Mouse (Mus musculus) lung, postnatal 0 days (tissue): ENCODE measurements around the gene Gm4869. TPM values are rescaled to one million over a fixed set of nuclear protein-coding genes. Genes with fewer than 3 reads are reported as not detected.

ENCODE experiments used
- ATAC-seq: fragments of 200-750 bp; cut with Nextera tagmentation; 2 replicates; pipeline ENCODE4 v1.8.0; 2017; ENCODE audit warnings: moderate library complexity
- DNase-seq: peaks from one replicate; pipeline ENCODE4 v3.0.0-alpha.2; 2016; ENCODE audit warnings: low spot score
- H3K27ac ChIP-seq: fragments of 300-500 bp; sonication (generic); 2 replicates; pipeline ENCODE4 v1.5.1; 2014; ENCODE audit warnings: antibody characterized with exemption, mild to moderate bottlenecking, low read length, mixed read lengths
- H3K27me3 ChIP-seq: fragments of 300-500 bp; sonication (generic); replicated peaks from 2 replicates; pipeline ENCODE4 v1.6.1; 2014; ENCODE audit warnings: low read length, mixed read lengths; ENCODE audit not compliant: insufficient read depth
- H3K36me3 ChIP-seq: fragments of 300-500 bp; sonication (generic); 2 replicates; pipeline ENCODE4 v1.6.1; 2014; ENCODE audit warnings: low read length, mixed read lengths; ENCODE audit not compliant: insufficient read depth
- H3K4me1 ChIP-seq: fragments of 300-500 bp; sonication (generic); 2 replicates; pipeline ENCODE4 v1.6.1; 2014; ENCODE audit warnings: antibody characterized with exemption, low read depth, low read length, mixed read lengths; ENCODE audit not compliant: insufficient read depth
- H3K4me2 ChIP-seq: fragments of 300-500 bp; sonication (generic); replicated peaks from 2 replicates; pipeline ENCODE4 v1.6.1; 2014; ENCODE audit warnings: low read depth, mild to moderate bottlenecking, low read length, moderate library complexity, mixed read lengths
- H3K4me3 ChIP-seq: fragments of 300-500 bp; sonication (generic); 2 replicates; pipeline ENCODE4 v1.5.1; 2014; ENCODE audit warnings: low read depth, low read length
- H3K9ac ChIP-seq: fragments of 300-500 bp; sonication (generic); replicated peaks from 2 replicates; pipeline ENCODE4 v1.6.1; 2014; ENCODE audit warnings: low read depth, mild to moderate bottlenecking
- H3K9me3 ChIP-seq: fragments of 300-500 bp; sonication (generic); 2 replicates; pipeline ENCODE4 v1.6.1; 2016; ENCODE audit warnings: low read length, mixed read lengths
- CTCF ChIP-seq: IDR thresholded peaks from 2 replicates; pipeline ENCODE4 v1.5.1; 2016; ENCODE audit warnings: antibody characterized with exemption, mild to moderate bottlenecking
- EP300 ChIP-seq: IDR thresholded peaks from 2 replicates; pipeline ENCODE4 v1.6.1; 2016; ENCODE audit warnings: antibody characterized with exemption, mild to moderate bottlenecking, control low read depth
- WGBS: fragments of 180-500 bp; shearing (Covaris S2); extraction: QIAGEN DNeasy Blood & Tissue Kit; methylation state at CpG from one replicate; pipeline ENCODE4 v1.1.7; 2014; 5-methylcytosine and 5-hydroxymethylcytosine counted together
- polyA plus RNA-seq: library from polyadenylated mRNA; unstranded; fragments of >200 nt; fragmentation: Nextera tagmentation; extraction: Ambion mirVana; gene quantifications from 2 replicates; pipeline ENCODE4 v1.2.1, GENCODE M21; 2015

Gm4869 gene
- not detected in 2 replicates for polyA plus RNA-seq

DNA sequence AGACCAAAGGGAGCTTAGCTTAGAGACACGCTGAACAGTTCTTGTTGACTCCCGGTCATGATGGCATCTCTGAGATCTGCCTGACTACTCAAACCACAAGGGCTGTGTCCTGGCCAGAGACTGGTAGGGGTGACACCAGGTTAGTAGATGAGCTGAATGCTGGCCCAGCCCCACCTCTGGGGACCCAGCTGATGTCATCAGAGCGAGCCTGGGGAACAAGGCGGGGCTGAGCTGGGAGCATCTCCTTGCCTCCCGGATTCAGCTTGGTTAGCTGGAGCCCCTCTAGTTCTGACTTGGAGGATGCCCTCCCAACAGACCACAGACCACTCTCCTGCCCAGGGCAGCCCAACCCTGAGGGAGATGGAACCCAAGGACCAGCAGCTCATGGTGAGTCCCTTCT lies at the start of gene Gm4869:
TSS of gene Gm4869 (plus strand) at position 301 of the 400 bp plus-strand sequence.
- Histone ChIP-seq H3K9ac (no peak within 1 kb of the TSS), H3K4me3 (no peak within 1 kb of the TSS), H3K27ac (peak within 1 kb of the TSS; percentile 28; the same call in 1 of the 2 replicates), H3K4me1 (no peaks in the 10 kb centered on the region), H3K4me2 (no peak within 1 kb of the TSS), H3K36me3 (peaks cover 25% of the 10 kb centered on the region), H3K9me3 (no peaks in the 10 kb centered on the region), H3K27me3 (no peaks in the 10 kb centered on the region)
- 87% methylated on average over 5 of the region's 5 CpGs for WGBS
- no peak for ATAC-seq
- no peak for TF ChIP-seq CTCF
- TF ChIP-seq EP300 = no peak
- no peak for DNase-seq

DNA sequence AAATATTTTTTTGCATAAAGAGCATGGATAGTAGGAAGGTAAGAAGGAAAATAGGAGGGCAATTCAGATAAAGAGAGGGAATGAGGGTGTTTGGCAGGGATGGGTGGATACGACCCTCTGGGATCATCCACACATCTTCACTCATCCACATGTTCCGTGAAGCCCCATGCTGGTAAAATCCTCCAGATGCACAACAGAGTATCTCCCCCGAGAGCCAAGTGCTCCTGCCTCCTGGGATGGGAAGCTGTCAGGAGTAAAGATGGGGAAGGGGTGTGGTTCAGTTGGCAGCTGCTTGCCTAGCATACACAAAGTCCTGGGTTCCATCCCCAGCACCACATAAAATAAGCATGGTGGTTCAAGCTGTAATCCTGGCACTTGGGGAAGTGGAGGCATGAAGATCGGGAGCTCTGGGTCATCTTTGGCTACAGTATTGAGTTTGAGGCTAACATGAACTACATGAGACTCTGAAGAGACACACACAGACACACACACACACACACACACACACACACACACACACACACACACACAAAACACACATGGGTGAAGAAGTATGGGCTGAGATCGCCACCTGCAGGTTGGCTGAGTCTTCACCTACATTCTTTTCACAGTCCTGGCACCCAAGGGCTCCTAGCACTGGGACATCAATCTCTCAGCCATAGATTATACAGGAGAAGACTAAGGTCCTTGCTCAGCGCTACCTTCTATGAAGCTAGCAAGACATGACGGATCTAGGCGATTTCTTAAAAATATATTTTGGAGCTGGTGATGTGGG lies 49.1 kb upstream of the Gm4869 start:
- no peaks in the 10 kb centered on the region for H3K36me3 ChIP-seq
- no peak overlapping the region for H3K27ac ChIP-seq
- DNase-seq = peak; percentile 66
- ATAC-seq = no peak
- H3K9me3 ChIP-seq = no peaks in the 10 kb centered on the region
- no peaks in the 10 kb centered on the region for H3K27me3 ChIP-seq
- no peaks in the 10 kb centered on the region for H3K4me1 ChIP-seq
- WGBS = 58% methylated on average over 8 of the region's 8 CpGs
- TF ChIP-seq EP300 (no peak), CTCF (peak; percentile 82)
- no peak overlapping the region for H3K4me3 ChIP-seq
- no peak overlapping the region for H3K9ac ChIP-seq
- no peak overlapping the region for H3K4me2 ChIP-seq

DNA sequence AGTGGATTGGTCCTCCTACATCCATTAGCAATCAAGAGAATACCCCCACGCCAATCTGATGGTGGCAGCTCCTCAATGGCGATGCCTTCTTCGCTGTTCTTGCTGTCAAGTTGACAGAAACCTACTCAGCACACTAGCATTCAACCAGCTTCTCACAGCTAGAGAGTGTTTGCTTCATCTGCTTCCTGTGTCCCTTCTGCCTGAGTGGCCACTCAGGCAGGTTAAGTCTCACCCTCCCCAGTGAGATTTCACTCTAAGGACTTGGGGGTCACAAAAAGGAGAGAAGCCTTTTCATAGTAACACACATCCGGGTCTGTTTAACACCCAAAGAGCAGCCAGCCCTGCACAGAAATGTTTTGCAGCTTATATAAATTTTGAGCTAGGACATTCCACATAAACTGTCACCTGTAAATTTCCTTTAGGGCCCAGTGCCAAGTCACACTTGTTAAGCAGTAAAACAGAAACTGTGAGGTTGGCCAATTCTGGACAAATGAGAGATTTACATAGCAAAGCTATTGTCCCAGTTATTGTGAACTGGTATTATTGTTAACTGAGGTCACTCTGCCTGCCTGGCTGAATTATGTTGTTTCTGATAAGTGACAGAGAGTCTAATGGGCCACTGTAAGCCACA lies 42.7 kb upstream of the Gm4869 start:
- Histone ChIP-seq H3K36me3 (no peaks in the 10 kb centered on the region), H3K27ac (peak overlapping the region; percentile 48), H3K4me2 (no peak overlapping the region), H3K9ac (no peak overlapping the region), H3K27me3 (no peaks in the 10 kb centered on the region), H3K4me3 (no peak overlapping the region), H3K4me1 (no peaks in the 10 kb centered on the region), H3K9me3 (no peaks in the 10 kb centered on the region)
- peak; percentile 68 for DNase-seq
- no peak; the same call in 1 of the 2 replicates for TF ChIP-seq EP300
- WGBS = 44% methylated on average over 4 of the region's 4 CpGs
- ATAC-seq = peak; percentile 75

GRCm38 (mm10) chr5:140405126-140405525 lies 40.3 kb upstream of the Gm4869 start:
- ATAC-seq = no peak
- no peak overlapping the region for H3K4me3 ChIP-seq
- no peak overlapping the region for H3K27ac ChIP-seq
- 83% methylated on average over 6 of the region's 6 CpGs for WGBS
- H3K9ac ChIP-seq = no peak overlapping the region
- H3K4me1 ChIP-seq = no peaks in the 10 kb centered on the region
- DNase-seq = no peak
- no peak for TF ChIP-seq EP300
- no peak for TF ChIP-seq CTCF
- H3K9me3 ChIP-seq = no peaks in the 10 kb centered on the region
- H3K27me3 ChIP-seq = no peaks in the 10 kb centered on the region
- no peaks in the 10 kb centered on the region for H3K36me3 ChIP-seq
- H3K4me2 ChIP-seq = no peak overlapping the region

DNA sequence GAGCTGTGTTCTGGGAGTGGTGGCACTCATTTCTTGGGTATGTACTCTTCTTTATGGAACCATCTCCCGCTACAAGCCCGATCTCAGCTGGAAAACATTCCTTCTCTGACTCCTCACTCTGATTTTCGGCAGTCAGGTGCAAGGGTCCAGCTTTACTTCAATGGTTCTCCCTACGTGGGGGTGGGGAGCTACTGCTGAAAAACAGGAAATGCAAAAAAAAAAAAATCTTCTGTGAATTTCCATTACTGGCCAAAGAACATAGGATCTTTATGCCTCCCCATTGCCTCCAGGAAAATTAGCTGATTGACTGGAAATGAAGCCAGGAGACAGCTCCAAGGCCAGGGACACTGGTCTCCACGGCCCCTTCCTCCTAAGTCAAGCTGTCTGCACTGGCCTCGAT lies 38.8 kb upstream of the Gm4869 start:
- Histone ChIP-seq H3K9ac (no peak overlapping the region), H3K4me3 (no peak overlapping the region), H3K9me3 (no peaks in the 10 kb centered on the region), H3K27ac (no peak overlapping the region), H3K4me2 (no peak overlapping the region), H3K36me3 (no peaks in the 10 kb centered on the region), H3K27me3 (no peaks in the 10 kb centered on the region), H3K4me1 (no peaks in the 10 kb centered on the region)
- WGBS = 57% methylated on average over 6 of the region's 6 CpGs
- no peak for ATAC-seq
- no peak for DNase-seq
- TF ChIP-seq EP300 (no peak), CTCF (no peak)

GRCm38 (mm10) chr5:140408801-140409200 lies 36.6 kb upstream of the Gm4869 start:
- TF ChIP-seq CTCF = 0 out of 2 replicates have a peak, but pooled peaks have one; percentile 11
- TF ChIP-seq EP300 = no peak
- Histone ChIP-seq H3K27me3 (no peaks in the 10 kb centered on the region), H3K9me3 (no peaks in the 10 kb centered on the region), H3K4me2 (no peak overlapping the region), H3K4me3 (no peak overlapping the region), H3K27ac (no peak overlapping the region), H3K36me3 (no peaks in the 10 kb centered on the region), H3K4me1 (no peaks in the 10 kb centered on the region), H3K9ac (no peak overlapping the region)
- DNase-seq = no peak
- no peak for ATAC-seq
